Mouse (Mus musculus): ENCODE results near the gene Guca1b.

DNA sequence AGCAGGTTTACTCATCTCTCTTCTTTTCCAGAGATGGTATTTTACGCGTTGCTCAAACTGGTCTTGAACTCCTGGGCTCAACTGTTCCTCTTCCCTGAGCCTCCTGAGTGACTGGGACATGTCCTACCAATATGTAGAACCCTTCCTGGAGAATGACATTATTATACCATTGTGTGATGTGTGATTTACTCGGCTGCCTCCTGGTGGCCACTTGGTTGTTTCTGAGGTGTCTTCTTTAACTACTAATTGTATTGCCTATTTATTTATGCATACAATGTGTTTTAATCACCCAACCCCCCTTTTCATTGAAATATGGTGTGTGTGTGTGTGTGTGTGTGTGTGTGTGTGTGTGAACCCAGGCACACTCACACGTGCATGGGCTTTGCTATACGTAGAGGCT, 45.6 kb downstream of the Guca1b start:
- TF ChIP-seq CTCF (IDR thresholded peaks at IDR 0.05; ENCODE audit: insufficient read depth, low read length): no peak
- TF ChIP-seq POLR2A (IDR thresholded peaks at IDR 0.05; ENCODE audit: borderline replicate concordance, extremely low read depth, low read depth, low read length): no peak

All from lung, adult 2 months (tissue).